In genomic region chr13:43863581-43864100, GRCm38 (mm10) we compare ENCODE assay signal across 9 mouse cellular contexts.
DNase-seq lines count a peak whose midpoint lies in the region; ATAC-seq and TF ChIP-seq lines count a peak whose summit lies in the region.
"Had no signal": no experiment of that assay in that cellular context is flagged by ENCODE, and none has a peak within 500 bp of the region (broad histone marks: within the 10 kb centered on the region; RNA-seq: fewer than 3 reads in every experiment).

No protein-coding gene starts in this region.

- no peak for TF ChIP-seq POLR2A in kidney, adult 2 months (IDR thresholded peaks at IDR 0.05; ENCODE audit: low read depth, low read length)

- peaks cover 9% of the 10 kb centered on the region for H3K4me1 ChIP-seq in forebrain, embryonic 11.5 days (replicated peaks; ENCODE audit: control insufficient read depth, insufficient read depth, low read length)
- peaks cover 5% of the 10 kb centered on the region; the same call in 1 of the 2 replicates for H3K4me1 ChIP-seq in forebrain, postnatal 0 days (ENCODE audit: insufficient read depth)
- H3K4me1 ChIP-seq in liver, embryonic 12.5 days = peaks cover 20% of the 10 kb centered on the region
- no peaks in the 10 kb centered on the region; the same call in 1 of the 2 replicates for H3K4me1 ChIP-seq in liver, embryonic 11.5 days (replicated peaks; ENCODE audit: control insufficient read depth, insufficient read depth, low read length)
- H3K4me1 ChIP-seq in kidney, adult 2 months (ENCODE audit: control insufficient read depth, insufficient read depth, low read length) = peaks cover 27% of the 10 kb centered on the region
- peaks cover 18% of the 10 kb centered on the region for H3K4me1 ChIP-seq in midbrain, embryonic 13.5 days (replicated peaks)

- 68% methylated on average over 7 of the region's 7 CpGs for WGBS in forebrain, embryonic 11.5 days
- WGBS in forebrain, postnatal 0 days = 77% methylated on average over 7 of the region's 7 CpGs
- WGBS in liver, embryonic 12.5 days (ENCODE audit: insufficient replicate concordance) = 67% methylated on average over 7 of the region's 7 CpGs
- WGBS in liver, embryonic 11.5 days = 82% methylated on average over 7 of the region's 7 CpGs
- 73% methylated on average over 7 of the region's 7 CpGs for WGBS in kidney, adult 2 months
- 76% methylated on average over 7 of the region's 7 CpGs for WGBS in midbrain, embryonic 13.5 days

- H3K4me3 ChIP-seq in forebrain, embryonic 11.5 days (ENCODE audit: low read depth, low read length) = no peak overlapping the region
- H3K4me3 ChIP-seq in forebrain, postnatal 0 days (ENCODE audit: low read depth, low read length) = no peak overlapping the region
- H3K4me3 ChIP-seq in liver, embryonic 12.5 days = no peak overlapping the region
- H3K4me3 ChIP-seq in liver, embryonic 11.5 days (ENCODE audit: low read depth, low read length) = no peak overlapping the region; the same call in 1 of the 2 replicates
- H3K4me3 ChIP-seq in kidney, adult 2 months (ENCODE audit: insufficient read depth, low read depth, low read length) = no peak overlapping the region
- H3K4me3 ChIP-seq in midbrain, embryonic 13.5 days (replicated peaks) = no peak overlapping the region

- H3K4me2 ChIP-seq in forebrain, embryonic 11.5 days (ENCODE audit: low read depth, low read length, severe bottlenecking) = peak overlapping the region; percentile 57; the same call in 1 of the 2 replicates
- H3K4me2 ChIP-seq in forebrain, postnatal 0 days (ENCODE audit: low read depth) = no peak overlapping the region
- H3K4me2 ChIP-seq in liver, embryonic 12.5 days = peak overlapping the region; percentile 69
- H3K4me2 ChIP-seq in liver, embryonic 11.5 days = no peak overlapping the region; the same call in 1 of the 2 replicates
- peak overlapping the region; percentile 62; the same call in 1 of the 2 replicates for H3K4me2 ChIP-seq in midbrain, embryonic 13.5 days (replicated peaks)

- no peaks in the 10 kb centered on the region for H3K9me3 ChIP-seq in forebrain, embryonic 11.5 days (ENCODE audit: control insufficient read depth, low read length)
- H3K9me3 ChIP-seq in forebrain, postnatal 0 days (ENCODE audit: low read length) = no peaks in the 10 kb centered on the region
- H3K9me3 ChIP-seq in liver, embryonic 12.5 days (replicated peaks) = no peaks in the 10 kb centered on the region
- no peaks in the 10 kb centered on the region for H3K9me3 ChIP-seq in liver, embryonic 11.5 days (ENCODE audit: control insufficient read depth, low read length)
- no peaks in the 10 kb centered on the region for H3K9me3 ChIP-seq in midbrain, embryonic 13.5 days
- H3K9me3 ChIP-seq: hindbrain, embryonic 13.5 days had no signal

- no peak for ATAC-seq in forebrain, embryonic 11.5 days (replicated peaks; ENCODE audit: low FRiP score)
- ATAC-seq in forebrain, postnatal 0 days = no peak
- ATAC-seq in liver, embryonic 12.5 days = no peak
- no peak for ATAC-seq in liver, embryonic 11.5 days (replicated peaks; ENCODE audit: low FRiP score)
- no peak for ATAC-seq in midbrain, embryonic 13.5 days

- H3K36me3 ChIP-seq in forebrain, embryonic 11.5 days (ENCODE audit: control insufficient read depth, insufficient read depth, low read length) = no peaks in the 10 kb centered on the region
- H3K36me3 ChIP-seq in forebrain, postnatal 0 days (ENCODE audit: insufficient read depth) = no peaks in the 10 kb centered on the region
- no peaks in the 10 kb centered on the region for H3K36me3 ChIP-seq in liver, embryonic 12.5 days
- no peaks in the 10 kb centered on the region for H3K36me3 ChIP-seq in liver, embryonic 11.5 days (ENCODE audit: control insufficient read depth, insufficient read depth, low read length)
- no peaks in the 10 kb centered on the region for H3K36me3 ChIP-seq in kidney, adult 2 months (ENCODE audit: control insufficient read depth, insufficient read depth, low read length)
- H3K36me3 ChIP-seq in midbrain, embryonic 13.5 days = no peaks in the 10 kb centered on the region
- H3K36me3 ChIP-seq: hindbrain, embryonic 13.5 days had no signal

- no peak for DNase-seq in forebrain, embryonic 11.5 days (ENCODE audit: low spot score)
- no peak for DNase-seq in forebrain, postnatal 0 days
- no peak for DNase-seq in liver, embryonic 11.5 days (ENCODE audit: low spot score)
- peak; percentile 50 for DNase-seq in kidney, adult 2 months
- no peak for DNase-seq in urinary bladder, postnatal 25 days (ENCODE audit: low spot score)
- no peak for DNase-seq in layer of hippocampus, postnatal 25 days (ENCODE audit: extremely low spot score in 1 of 2, low spot score in 1 of 2)

- TF ChIP-seq CTCF in forebrain, postnatal 0 days (IDR thresholded peaks at IDR 0.05; ENCODE audit: low read depth) = no peak
- TF ChIP-seq CTCF in kidney, adult 2 months (conservative IDR thresholded peaks at IDR 0.05; ENCODE audit: insufficient read depth, insufficient read length, low read depth, low read length) = no peak

- H3K27ac ChIP-seq in forebrain, embryonic 11.5 days (ENCODE audit: low read depth, low read length) = no peak overlapping the region
- no peak overlapping the region for H3K27ac ChIP-seq in forebrain, postnatal 0 days (ENCODE audit: low read depth, low read length)
- H3K27ac ChIP-seq in liver, embryonic 12.5 days = no peak overlapping the region
- H3K27ac ChIP-seq in liver, embryonic 11.5 days (ENCODE audit: low read depth, low read length) = no peak overlapping the region
- no peak overlapping the region for H3K27ac ChIP-seq in kidney, adult 2 months (ENCODE audit: insufficient read depth, low read depth, low read length)
- no peak overlapping the region for H3K27ac ChIP-seq in midbrain, embryonic 13.5 days
- H3K27ac ChIP-seq: hindbrain, embryonic 13.5 days had no signal

- H3K9ac ChIP-seq in forebrain, embryonic 11.5 days (ENCODE audit: low read length) = peak overlapping the region; percentile 49; the same call in 1 of the 2 replicates
- no peak overlapping the region for H3K9ac ChIP-seq in forebrain, postnatal 0 days
- H3K9ac ChIP-seq in liver, embryonic 12.5 days = no peak overlapping the region
- H3K9ac ChIP-seq in liver, embryonic 11.5 days (ENCODE audit: low read depth, low read length) = no peak overlapping the region
- no peak overlapping the region for H3K9ac ChIP-seq in midbrain, embryonic 13.5 days (replicated peaks)

- peaks cover 2% of the 10 kb centered on the region; the same call in 1 of the 2 replicates for H3K27me3 ChIP-seq in forebrain, embryonic 11.5 days (ENCODE audit: control insufficient read depth, insufficient read depth, low read length)
- no peaks in the 10 kb centered on the region for H3K27me3 ChIP-seq in forebrain, postnatal 0 days (ENCODE audit: insufficient read depth, low read length)
- peaks cover 7% of the 10 kb centered on the region; the same call in 1 of the 2 replicates for H3K27me3 ChIP-seq in liver, embryonic 12.5 days (replicated peaks)
- H3K27me3 ChIP-seq in liver, embryonic 11.5 days (replicated peaks; ENCODE audit: control insufficient read depth, insufficient read depth, low read length) = no peaks in the 10 kb centered on the region
- H3K27me3 ChIP-seq in kidney, adult 2 months (replicated peaks; ENCODE audit: control insufficient read depth, insufficient read depth, low read length) = no peaks in the 10 kb centered on the region
- peaks cover 60% of the 10 kb centered on the region for H3K27me3 ChIP-seq in midbrain, embryonic 13.5 days

Comparison
In these comparisons a context has a peak if more than half of its experiments do, and no peak if none do; other contexts are left out.
1. H3K4me2 ChIP-seq: peak in forebrain, embryonic 11.5 days (single experiment), liver, embryonic 12.5 days (single experiment) and midbrain, embryonic 13.5 days (single experiment); none in forebrain, postnatal 0 days (single experiment) and liver, embryonic 11.5 days (single experiment).